Mouse (Mus musculus) cortical plate, adult 2 months (tissue): ENCODE measurements around the gene Trf.

Source experiments
- CTCF ChIP-seq: fragments of 200-500 bp; IDR thresholded peaks from 2 replicates; pipeline ENCODE4 v1.5.1; 2011; ENCODE audit warnings: mild to moderate bottlenecking, control low read depth, low read length; ENCODE audit not compliant: insufficient read depth; ENCODE audit errors: extremely low read depth
- POLR2A ChIP-seq: fragments of 200-500 bp; IDR thresholded peaks from 2 replicates; pipeline ENCODE4 v1.6.1; 2011; ENCODE audit warnings: mild to moderate bottlenecking, low read length, control low read depth; ENCODE audit not compliant: insufficient read depth; ENCODE audit errors: extremely low read depth

DNA sequence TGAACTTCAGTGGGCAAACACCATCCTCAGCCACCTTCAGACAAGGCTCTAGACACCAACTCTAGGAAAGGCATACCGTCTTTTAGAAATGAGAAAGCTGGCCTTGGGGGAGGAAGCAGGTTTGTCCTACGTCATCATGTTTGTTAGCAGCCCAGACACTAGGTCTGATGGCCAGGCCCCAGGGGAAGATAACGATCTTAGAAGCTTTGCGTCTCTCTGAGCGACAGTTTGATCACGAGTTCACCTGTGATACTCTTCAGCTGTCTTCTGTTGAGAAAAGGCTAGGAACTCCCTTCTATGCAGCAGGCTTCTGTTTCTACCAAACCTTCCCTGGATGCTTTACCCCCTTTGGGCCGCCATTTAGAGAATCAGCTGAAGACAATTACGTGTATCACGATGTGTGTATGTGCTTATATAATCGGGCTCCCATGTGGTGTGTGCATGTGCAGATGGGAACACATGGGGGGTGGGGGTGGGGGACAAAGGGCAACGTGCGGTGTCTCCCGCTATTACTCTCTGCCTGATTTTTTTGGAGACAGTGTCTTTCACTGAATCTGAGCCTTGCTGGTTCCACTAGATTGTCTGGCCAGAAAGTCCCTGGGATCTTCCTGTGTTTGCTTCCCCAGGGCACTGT is 1.8 kb downstream of the Trf start:
- TF ChIP-seq CTCF = no peak
- TF ChIP-seq POLR2A = no peak
